Mouse (Mus musculus) G1E-ER4 (cell line): ENCODE results near the gene Ube2d3. TPM values are rescaled to one million over a fixed set of nuclear protein-coding genes. Genes with fewer than 3 reads are reported as not detected.

Source experiments
- GATA1 ChIP-seq: IDR thresholded peaks from one replicate; pipeline ENCODE4 v1.8.0; 2012; ENCODE audit warnings: low read length, inconsistent platforms
- polyA plus RNA-seq: library from polyadenylated mRNA; stranded (reverse); fragments of >175 nt; gene quantifications from 2 replicates; pipeline ENCODE4 v1.2.3, GENCODE M21; 2012

Gene Ube2d3
- polyA plus RNA-seq, 1 experiment: 694 TPM

GRCm38 (mm10) chr3:135511683-135512082 lies 73.7 kb downstream of the Ube2d3 start:
- no peak for TF ChIP-seq GATA1

GRCm38 (mm10) chr3:135513270-135513669 lies 75.3 kb downstream of the Ube2d3 start:
- no peak for TF ChIP-seq GATA1

GRCm38 (mm10) chr3:135513800-135514425 lies 76.0 kb downstream of the Ube2d3 start:
- TF ChIP-seq GATA1: no peak

GRCm38 (mm10) chr3:135515246-135515645 lies 77.3 kb downstream of the Ube2d3 start:
- no peak for TF ChIP-seq GATA1

GRCm38 (mm10) chr3:135516891-135517290 lies 78.9 kb downstream of the Ube2d3 start:
- TF ChIP-seq GATA1: no peak

Other genes with a start within 250 kb of the Ube2d3 start
- 1.9 and 2.3 TPM in 2 replicates for gene Cenpe, start 225.6 kb upstream of the Ube2d3 start, polyA plus RNA-seq
- gene Bdh2, start 156.9 kb upstream of the Ube2d3 start, polyA plus RNA-seq: not detected in 2 replicates
- not detected in 2 replicates for gene Slc9b2, start 130.4 kb upstream of the Ube2d3 start, polyA plus RNA-seq
- gene Slc9b1, start 90.1 kb upstream of the Ube2d3 start, polyA plus RNA-seq: 0.14 and 0.15 TPM in 2 replicates
- gene Cisd2, start 14.2 kb upstream of the Ube2d3 start, polyA plus RNA-seq: 31.5 and 36.7 TPM in 2 replicates
- 1.8 and 2.2 TPM in 2 replicates for gene Manba, start 47.5 kb downstream of the Ube2d3 start, polyA plus RNA-seq